Mouse (Mus musculus): Measurements from ENCODE around the gene Prrg2.
A peak's percentile ranks its signal among the peaks of the same experiment; 100 is the strongest.
"Not testable (repeated sequence)": the region's sequence is repeated elsewhere in the genome, so short reads cannot be mapped to it uniquely, and the experiment has no call there.

Prrg2 gene

DNA sequence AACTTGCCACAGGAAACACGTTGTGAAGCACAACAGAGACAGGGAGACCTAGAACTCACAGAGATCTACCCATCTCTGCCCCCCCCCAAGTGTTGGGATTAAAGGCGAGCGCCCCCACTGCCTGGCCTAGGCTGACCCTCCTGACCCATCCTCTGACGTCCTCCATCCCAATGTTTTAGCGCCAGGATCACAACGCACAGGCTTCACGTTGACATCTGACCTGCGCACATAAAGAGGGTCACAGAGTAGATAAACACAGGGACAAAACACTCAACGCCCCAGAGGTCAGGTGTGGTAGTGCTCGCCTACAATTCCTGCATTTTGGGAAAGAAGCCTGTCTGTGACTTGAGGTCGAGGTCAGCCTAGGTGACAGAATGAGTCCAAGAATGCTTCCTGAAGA lies 25.8 kb downstream of the Prrg2 start:
- no peak for DNase-seq (ENCODE audit: low read depth in 1 of 2, low spot score in 2 of 2)

DNA sequence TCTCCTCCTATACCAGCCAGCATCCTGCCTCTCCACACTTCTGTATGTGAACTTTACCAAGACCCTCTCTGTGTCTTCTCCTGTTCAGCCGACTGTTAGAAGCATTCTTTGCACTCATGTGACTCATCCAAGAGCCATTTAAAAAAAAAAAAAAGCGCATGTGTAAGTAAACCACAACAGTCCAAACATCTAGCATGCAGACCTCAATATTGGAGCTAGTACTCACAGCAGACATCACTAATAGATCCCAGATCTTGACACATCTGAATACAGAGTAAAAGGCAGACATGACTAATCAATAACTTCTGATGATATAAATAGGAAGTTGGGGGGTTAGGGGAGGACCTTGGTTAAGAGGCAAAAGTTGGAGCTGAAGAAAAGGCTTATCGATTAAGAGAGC lies 26.8 kb downstream of the Prrg2 start:
- DNase-seq (ENCODE audit: low read depth in 1 of 2, low spot score in 2 of 2), result no peak

DNA sequence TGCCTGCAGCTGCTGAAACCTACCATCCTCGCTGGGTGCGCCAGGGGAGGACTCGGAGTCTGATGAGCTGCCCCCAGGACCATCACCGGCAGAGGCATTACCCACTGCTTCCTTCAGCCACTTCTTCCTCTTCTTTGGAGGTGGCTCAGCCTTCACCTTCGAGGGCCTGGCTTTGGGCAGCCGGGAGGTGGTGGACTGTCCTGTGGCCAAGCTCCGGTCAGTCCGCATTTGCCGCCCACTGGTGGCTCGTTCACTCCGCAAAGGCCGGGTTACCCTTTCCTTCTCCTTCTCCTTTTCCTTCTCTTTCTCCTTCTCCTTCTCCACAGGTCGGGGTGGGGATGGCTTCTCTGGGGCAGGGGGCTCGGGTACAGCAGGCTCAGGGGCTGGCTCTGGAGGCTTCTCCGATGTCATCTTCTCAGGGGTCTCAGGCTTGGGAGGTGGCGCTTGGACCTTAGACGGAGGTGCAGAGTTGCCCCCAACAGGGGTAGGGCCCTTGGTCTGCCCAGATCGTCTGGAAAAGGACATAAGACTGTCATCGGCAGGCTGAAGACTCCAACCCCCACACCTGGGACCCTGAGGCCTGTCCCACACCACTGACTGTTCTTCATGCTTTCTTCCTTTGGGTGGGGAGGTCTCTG lies 28.6 kb downstream of the Prrg2 start:
- no peak for DNase-seq (ENCODE audit: low read depth in 1 of 2, low spot score in 2 of 2)

DNA sequence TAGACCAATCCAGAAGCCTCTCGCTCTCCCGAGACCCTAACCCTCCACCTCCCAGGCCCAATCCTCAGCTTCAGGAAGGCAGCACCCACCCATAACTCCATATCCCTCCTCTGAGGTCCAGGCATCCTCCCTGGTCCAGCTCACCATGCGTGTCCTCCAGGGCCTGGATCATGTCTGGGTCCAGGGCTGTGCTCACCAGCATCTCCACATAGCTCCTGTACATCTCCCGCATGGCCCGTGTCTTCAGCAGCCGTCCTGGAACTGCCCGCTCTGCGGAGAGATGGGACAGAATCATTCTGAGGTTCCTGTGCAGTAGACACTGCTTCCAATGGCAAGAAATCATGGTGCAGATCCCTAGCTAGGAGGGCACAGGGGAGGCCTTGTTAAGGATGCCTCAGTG lies 31.6 kb downstream of the Prrg2 start:
- no peak for DNase-seq (ENCODE audit: low read depth in 1 of 2, low spot score in 2 of 2)

DNA sequence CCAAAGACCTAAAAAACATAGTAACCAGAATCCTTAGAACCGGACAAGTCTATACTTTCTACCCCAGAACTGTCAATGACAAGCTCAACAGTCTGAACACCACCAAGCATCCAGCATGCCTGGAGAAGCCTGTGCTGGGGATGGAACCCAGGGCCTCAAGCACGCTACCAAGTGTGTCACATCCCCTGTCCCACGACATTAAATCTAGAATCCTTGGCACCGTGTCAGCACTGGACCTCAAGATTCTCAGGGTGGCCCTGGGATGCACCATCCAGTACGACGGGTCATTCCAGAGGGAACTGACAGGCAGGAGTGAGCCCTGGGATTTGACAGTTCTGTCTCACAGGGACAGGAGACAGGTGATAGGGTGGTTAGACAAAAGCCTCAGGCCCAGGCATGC lies 32.5 kb downstream of the Prrg2 start:
- no peak for DNase-seq (ENCODE audit: low read depth in 1 of 2, low spot score in 2 of 2)

DNA sequence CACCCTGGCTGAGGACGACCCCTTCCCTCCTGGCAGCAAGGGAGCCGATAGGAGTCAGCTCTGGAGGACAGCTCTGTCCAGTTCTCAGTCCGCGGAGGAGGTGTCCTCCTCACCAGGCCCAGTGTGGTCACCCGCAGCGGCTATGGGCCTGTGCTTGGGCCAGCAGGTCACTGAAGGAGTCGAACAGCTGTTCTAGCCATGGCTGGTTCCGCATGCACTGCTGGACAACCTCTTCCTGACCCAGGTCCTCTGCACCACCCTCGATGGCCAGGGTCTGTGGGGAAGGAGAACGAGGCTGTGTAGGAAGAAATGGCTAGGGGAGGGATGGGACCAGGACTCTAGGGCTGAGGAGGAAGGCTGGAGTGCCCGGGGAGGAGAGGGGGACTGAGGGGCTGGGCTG lies 34.1 kb downstream of the Prrg2 start:
- no peak for DNase-seq (ENCODE audit: low read depth in 1 of 2, low spot score in 2 of 2)

DNA sequence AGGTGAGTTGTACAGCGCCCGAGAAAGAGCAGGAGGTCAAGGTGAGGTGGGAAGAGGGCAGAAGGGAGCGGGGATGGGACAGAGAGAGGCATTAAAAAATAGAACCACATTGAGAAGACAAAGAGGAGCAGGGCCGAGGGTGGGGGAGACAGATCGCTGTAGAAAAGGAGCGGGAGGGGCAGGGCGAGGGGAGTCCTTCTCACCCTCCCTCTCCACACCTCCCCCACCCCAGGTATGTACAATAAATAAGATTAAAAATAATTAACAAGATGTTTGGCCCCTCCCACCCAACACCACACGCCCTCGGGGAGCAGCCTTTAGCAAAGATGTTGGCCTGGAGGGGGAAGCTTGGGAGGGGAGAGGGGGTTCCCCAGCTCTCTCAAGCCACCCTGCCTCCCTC lies 34.7 kb downstream of the Prrg2 start:
- no peak for DNase-seq (ENCODE audit: low read depth in 1 of 2, low spot score in 2 of 2)

DNA sequence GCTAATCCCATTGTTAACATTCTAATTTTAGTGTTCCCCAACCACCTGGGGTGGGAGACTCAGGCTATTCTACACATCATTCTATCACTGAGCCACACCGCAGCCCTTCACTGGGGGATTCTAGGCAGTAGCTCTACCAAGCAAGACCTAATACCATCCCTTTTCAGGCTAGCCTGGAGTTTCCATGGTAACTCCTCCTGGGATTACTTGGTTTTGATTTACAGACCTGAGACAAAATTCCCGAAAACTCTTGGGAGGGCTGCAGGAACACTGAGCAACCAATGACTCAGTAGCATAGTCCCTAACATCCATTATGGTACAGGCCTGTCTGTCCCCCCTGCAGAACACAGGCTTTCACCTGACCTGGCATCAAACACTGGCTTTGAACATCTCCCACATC lies 36.2 kb downstream of the Prrg2 start:
- no peak for DNase-seq (ENCODE audit: low read depth in 1 of 2, low spot score in 2 of 2)

DNA sequence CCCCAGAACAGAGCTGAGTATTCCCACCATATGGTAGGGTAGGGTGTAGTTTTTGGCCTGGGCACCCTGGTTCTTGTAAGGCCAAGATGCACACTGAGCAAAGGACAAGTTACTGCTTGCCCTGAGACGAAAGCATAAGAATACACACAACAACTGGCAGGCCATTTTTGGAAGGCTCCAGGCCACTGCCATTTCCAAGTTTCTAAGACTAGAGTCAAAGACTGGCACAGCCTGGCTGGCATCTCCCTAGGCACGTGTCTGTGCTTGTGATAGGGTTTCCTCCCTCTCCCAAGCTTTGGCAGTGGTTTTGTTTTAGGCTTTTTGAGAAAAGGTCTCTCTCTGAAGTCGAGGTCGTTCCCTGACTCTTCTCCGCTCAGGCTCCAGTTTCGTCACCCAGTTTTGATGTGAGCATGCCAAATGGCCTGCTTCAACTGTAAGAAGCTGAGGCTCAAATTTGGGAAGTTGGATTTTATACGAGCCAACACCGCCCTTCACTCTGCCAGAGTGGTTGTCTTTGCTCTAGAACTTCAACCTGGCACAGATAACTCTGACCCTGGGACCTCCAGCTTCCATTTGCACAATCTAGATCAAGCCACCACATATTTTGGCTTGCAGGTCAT lies 36.8 kb downstream of the Prrg2 start:
- no peak for DNase-seq (ENCODE audit: low read depth in 1 of 2, low spot score in 2 of 2)

DNA sequence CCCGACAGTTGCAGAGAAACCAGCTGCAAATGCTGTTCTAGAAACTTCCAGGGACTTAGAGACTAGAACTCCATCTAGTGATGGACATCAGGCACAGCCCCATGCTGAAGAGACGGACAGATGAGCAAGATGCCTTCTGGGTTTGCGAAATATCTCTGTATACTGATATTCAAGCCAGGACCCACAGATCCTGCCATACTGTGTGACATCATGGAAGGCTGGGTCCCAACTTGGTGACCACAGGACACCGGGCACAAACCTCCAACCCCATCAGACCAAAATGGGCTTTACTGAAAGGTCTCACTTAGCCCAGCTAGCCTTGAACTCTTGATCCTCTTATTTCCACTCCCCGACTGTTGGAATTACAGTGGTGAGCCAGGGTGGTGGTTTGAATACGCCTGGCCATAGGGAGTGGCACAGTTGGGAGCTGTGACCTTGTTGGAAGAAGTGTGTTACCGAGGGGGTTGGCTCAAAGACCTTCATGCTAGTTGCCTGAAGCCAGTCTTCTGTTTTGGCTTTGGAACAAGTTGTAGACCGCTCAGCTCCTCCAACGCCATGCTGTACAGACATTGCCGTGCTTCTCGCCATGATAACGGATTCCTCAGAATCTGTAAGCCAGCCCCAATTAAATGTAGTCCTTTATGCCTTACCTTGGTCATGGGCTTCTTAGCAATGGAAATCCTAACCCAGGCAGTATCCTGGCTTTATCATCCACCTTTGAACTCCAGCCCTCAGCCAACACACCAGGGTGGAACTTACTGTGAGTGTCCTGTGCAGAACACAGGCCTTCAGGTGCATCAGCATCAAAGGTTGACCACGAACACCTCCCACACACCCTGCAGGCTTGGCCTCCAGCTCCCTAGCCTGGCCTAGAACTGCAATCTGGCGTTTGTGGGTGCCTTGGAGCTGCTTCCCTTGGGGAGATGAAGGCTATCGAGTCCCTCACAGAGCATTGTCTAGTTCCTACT lies 37.9 kb downstream of the Prrg2 start:
- no peak for DNase-seq (ENCODE audit: low read depth in 1 of 2, low spot score in 2 of 2)

DNA sequence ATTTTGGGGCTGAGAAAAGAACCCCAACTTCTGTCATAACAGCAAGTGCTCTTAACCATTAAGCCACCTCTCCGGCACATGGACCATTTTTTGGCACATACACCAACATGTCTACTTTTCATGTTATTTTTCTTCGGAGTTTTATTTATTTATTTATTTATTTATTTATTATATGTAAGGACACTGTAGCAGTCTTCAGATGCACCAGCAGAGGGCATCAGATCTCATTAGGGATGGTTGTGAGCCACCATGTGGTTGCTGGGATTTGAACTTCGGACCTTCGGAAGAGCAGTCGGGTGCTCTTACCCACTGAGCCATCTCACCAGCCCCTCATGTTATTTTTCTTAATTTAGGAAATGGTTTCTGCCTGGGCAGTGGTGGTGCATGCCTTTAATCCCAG lies 38.8 kb downstream of the Prrg2 start:
- DNase-seq (ENCODE audit: low read depth in 1 of 2, low spot score in 2 of 2), result not testable (repeated sequence)

DNA sequence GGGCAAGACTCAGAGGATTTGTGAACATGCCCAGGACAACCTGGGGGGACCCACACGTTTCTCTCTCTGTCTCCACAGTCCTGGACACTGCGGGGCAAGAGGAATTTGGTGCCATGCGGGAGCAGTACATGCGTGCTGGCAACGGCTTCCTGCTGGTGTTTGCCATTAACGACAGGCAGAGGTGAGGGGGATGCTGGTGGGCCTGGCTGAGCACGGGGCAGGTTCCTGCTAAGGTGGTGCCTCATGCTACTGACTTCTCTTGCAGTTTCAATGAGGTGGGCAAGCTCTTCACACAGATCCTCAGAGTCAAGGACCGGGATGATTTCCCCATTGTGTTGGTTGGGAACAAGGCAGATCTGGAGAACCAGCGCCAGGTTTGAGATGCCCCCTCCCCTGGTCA lies 42.3 kb downstream of the Prrg2 start:
- no peak for DNase-seq (ENCODE audit: low read depth in 1 of 2, low spot score in 2 of 2)

DNA sequence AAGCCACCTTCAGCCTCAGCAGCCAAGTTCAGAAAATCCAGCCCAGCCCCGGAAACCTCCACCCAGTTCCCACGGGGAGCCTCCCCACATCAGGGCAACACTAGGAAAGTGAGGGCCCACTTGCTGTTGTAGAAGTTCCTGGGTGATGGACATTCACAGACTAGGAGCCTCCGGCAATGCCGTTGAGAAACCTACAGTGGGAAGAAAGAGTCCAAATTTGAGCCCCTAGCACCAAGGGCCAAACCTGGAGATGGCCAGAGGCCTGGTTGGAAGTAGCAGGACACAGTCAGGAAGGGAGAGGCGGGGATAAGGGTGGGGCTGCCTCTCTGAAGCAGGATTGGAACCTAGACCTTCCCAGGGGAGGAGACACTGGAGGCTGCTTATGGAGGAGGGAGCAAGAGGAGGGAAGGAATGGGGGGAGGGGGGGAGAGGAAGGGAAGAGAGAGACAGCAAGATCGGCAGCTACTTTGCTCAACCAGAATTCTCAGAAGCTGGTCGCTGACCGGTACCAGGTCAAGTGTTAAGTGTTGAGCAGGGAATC lies 43.4 kb downstream of the Prrg2 start:
- no peak for DNase-seq (ENCODE audit: low read depth in 1 of 2, low spot score in 2 of 2)

DNA sequence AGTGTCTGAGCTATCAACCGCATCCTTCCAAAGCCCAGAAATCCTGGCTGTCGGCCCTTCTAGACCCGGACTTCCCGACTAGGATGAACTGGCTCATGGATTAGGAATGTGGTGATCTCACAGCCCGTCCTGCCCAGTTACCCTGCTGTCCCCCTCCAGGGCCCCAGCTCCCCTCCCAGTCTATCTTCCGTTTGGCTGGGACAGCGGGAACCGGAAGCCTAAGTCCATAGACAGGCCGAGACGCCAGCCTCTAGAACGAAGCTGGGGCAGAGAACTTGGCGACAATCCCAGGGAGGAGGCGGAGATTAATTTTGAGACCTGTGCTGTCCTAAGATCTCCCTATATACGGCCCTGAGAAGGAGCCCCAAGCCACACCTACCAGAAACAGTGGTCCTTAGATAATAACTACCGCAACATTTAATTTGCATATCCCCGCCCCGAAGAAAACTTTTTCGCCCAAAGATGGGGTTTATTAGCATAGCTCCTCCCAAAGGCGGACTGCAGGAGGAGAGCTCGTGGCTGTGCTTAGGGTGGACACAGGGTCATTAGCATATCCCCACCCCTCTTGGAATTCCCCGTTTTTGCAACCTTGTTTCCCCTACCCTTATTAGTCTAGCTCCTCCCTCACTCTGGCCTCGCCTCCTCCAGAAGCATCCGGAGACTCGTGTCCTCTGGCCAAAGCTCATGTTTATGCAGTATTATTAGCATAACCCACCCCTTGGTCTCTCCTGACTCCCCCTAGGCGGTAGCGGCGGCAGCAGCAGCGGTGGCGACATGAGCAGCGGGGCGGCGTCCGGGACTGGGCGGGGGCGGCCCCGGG lies 45.0 kb downstream of the Prrg2 start, which contains the start of gene Rras:
Gene Rras (plus strand): TSS at position 720 of the 820 bp plus-strand sequence.
- DNase-seq (ENCODE audit: low read depth in 1 of 2, low spot score in 2 of 2), result peak; percentile 90 to 91

DNA sequence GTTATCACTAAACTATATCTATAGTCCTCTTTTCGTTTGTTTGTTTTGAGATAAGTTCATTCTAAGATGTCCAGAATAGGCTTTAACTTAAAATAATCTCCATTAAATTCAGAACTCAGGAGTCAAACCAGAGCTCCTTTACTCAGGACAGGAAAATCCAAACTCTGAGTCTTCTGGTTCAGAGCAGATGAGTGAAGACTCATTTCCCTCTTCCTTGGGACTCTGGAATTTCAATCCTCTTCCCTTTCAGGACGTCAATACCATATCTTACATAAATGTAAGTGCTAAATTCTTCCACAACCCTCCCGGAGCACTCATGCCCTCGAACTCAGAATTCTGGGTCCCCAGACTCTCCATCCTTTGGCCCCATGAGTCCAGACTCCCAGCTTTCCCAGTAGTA lies 45.7 kb downstream of the Prrg2 start:
- no peak for DNase-seq (ENCODE audit: low read depth in 1 of 2, low spot score in 2 of 2)

DNA sequence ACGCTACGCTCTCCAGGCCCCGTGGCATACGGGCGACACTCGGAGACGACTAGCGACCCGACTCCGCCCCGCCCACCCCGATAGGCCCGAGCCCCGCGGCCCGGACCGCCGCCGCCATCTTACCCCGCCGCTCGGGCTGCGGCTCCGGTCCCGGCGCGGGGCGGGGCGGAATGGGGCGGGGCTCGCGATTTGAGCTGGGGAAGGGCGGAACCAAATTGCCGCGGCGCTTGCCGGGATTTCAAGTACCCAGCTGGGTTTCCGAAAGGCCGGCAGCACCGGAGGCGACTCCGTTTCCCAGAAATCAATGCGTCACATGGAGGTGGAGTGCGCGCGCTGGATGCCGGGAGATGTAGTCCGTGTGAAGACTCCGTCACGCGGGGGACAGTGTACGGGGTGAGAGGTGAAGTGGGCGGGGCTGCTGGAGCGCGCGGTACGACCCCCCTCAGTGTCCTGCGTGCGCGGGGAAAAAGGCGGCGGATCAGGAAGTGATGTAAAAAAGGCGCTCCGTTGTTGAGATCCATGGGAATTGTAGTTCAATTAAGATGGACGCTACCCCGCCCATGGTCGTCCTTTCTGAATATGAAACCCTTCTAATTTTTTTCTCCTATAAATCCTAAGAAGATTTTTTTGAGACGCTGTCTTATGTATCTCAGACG lies 46.4 kb downstream of the Prrg2 start, which contains the start of gene Scaf1:
Gene Scaf1 (minus strand): TSS at position 407 of the 656 bp plus-strand sequence.
- DNase-seq (ENCODE audit: low read depth in 1 of 2, low spot score in 2 of 2), result peak; percentile 98

DNA sequence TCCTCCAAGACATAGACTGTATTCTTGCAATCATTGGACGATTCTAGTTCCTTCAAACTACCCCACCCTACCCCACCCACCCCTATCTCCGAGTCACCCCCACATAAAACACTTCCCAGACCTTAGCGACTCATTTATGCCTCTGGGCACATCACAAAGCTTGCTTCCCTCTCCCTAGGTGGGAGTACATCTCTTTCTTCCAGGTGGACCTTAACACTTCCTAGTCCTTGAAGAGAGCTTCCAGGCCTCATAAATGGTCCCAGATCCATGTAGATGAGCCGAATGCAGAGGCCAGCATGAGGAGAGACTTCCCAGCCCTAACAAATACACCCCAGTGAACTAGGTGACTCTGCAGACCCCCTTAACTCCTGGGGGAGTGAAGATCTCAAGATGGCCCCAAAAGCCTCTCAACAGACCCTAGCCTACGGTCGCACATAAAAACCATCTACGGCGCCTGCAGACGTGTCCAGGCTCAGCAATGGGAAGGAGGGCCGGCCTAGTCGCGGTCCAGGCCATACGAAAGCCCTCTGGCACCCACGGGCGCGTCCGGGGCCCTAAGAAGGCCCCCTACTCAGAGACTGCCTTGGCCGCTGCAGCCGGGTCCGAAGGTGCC lies 47.0 kb downstream of the Prrg2 start:
- DNase-seq (ENCODE audit: low read depth in 1 of 2, low spot score in 2 of 2), result no peak

DNA sequence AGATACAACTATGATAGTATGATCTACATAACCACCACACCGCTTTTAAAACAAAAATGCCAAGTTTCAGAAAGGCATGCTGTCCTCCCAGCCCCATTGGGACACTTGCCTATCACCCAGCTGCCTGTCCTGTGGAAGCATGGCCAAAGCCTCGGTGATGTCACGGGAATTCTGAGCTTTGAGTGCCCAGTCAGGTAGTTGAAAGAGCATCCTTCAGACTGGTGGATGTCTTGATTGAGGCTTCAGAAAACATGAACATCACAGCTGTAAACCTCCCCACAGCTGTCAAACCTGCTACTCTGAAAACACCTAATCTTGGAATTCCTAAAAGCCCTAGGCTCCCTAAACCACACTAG lies 48.4 kb downstream of the Prrg2 start:
- no peak for DNase-seq (ENCODE audit: low read depth in 1 of 2, low spot score in 2 of 2)

DNA sequence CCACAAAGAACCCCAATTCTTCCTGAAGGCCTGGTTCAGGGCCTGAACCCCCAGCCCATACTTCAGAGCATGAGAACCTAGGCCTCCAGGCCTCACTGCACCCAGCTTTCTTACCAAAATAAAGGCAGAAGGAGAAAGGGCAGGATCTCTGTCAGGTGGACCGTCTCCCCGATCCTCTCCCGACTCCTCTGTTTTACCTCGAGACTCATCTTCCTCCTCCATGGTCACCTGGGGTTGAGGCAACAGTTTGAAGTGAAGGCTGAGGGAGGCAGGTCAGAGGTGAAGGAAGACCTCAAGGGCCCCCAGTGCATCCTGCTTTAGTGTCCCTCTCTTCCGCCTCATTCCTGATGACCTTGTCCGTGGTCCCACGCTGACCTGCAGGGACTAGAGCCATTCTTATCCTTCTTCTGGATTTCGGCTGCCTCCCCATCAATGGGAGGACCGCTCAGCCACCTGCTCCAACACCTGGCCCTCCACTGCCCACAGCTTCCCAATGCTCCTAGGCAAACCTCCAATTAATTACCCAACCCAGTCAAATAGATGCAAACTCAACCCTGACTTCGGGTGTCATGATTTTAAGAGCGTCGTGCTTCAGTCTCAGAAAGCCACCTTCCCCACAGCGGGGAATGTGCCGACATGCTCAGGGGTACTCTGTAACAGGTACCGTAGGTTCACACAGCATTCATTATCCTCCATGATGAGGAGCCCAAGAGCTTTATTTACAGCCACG lies 48.9 kb downstream of the Prrg2 start:
- no peak for DNase-seq (ENCODE audit: low read depth in 1 of 2, low spot score in 2 of 2)
